Mouse (Mus musculus) hindbrain, postnatal 0 days (tissue): ENCODE measurements around the gene Slc9a3. TPM values are rescaled to one million over a fixed set of nuclear protein-coding genes. Genes with fewer than 3 reads are reported as not detected.

Experiments
- ATAC-seq: fragments of 200-750 bp; cut with Nextera tagmentation; 2 replicates; pipeline ENCODE4 v1.8.0; 2017; ENCODE audit warnings: mild to moderate bottlenecking, moderate TSS enrichment, moderate library complexity
- DNase-seq: peaks from one replicate; pipeline ENCODE4 v3.0.0-alpha.2; 2015; ENCODE audit warnings: low spot score
- H3K27ac ChIP-seq: fragments of 300-500 bp; sonication (generic); 2 replicates; pipeline ENCODE4 v1.5.1; 2014; ENCODE audit warnings: mild to moderate bottlenecking
- H3K27me3 ChIP-seq: fragments of 300-500 bp; sonication (generic); 2 replicates; pipeline ENCODE4 v1.6.1; 2014; ENCODE audit warnings: low read length, mixed read lengths; ENCODE audit not compliant: insufficient read depth
- H3K36me3 ChIP-seq: fragments of 300-500 bp; sonication (generic); 2 replicates; pipeline ENCODE4 v1.6.1; 2014; ENCODE audit warnings: low read length, mixed read lengths; ENCODE audit not compliant: insufficient read depth
- H3K4me1 ChIP-seq: fragments of 300-500 bp; sonication (generic); 2 replicates; pipeline ENCODE4 v1.6.1; 2014; ENCODE audit warnings: antibody characterized with exemption, low read length, mixed read lengths; ENCODE audit not compliant: insufficient read depth
- H3K4me2 ChIP-seq: fragments of 300-500 bp; sonication (generic); 2 replicates; pipeline ENCODE4 v1.6.1; 2014; ENCODE audit warnings: low read depth, mild to moderate bottlenecking, low read length, moderate library complexity, mixed read lengths
- H3K4me3 ChIP-seq: fragments of 300-500 bp; sonication (generic); 2 replicates; pipeline ENCODE4 v1.5.1; 2014; ENCODE audit warnings: low read length
- H3K9ac ChIP-seq: fragments of 300-500 bp; sonication (generic); replicated peaks from 2 replicates; pipeline ENCODE4 v1.6.1; 2014; ENCODE audit warnings: mild to moderate bottlenecking, low read length, moderate library complexity, mixed read lengths
- H3K9me3 ChIP-seq: fragments of 300-500 bp; sonication (generic); 2 replicates; pipeline ENCODE4 v1.6.1; 2016; ENCODE audit warnings: low read length, mixed read lengths
- CTCF ChIP-seq: IDR thresholded peaks from 2 replicates; pipeline ENCODE4 v1.5.1; 2016; ENCODE audit warnings: antibody characterized with exemption, control low read depth, low read depth
- WGBS: fragments of 180-500 bp; shearing (Covaris S2); extraction: QIAGEN DNeasy Blood & Tissue Kit; methylation state at CpG from one replicate; pipeline ENCODE4 v1.1.7; 2014; 5-methylcytosine and 5-hydroxymethylcytosine counted together
- polyA plus RNA-seq: library from polyadenylated mRNA; unstranded; fragments of >200 nt; fragmentation: Nextera tagmentation; extraction: Ambion mirVana; gene quantifications from 2 replicates; pipeline ENCODE4 v1.2.1, GENCODE M21; 2015
- total RNA-seq: library from RNA; depleted of rRNA; stranded (reverse); fragments of >200 nt; gene quantifications from 2 replicates; pipeline ENCODE4 v1.2.3, GENCODE M21; 2014

Gene Slc9a3
- total and polyA plus RNA-seq, 2 experiments from 2014 or later = 0.58 to 1.1 TPM

GRCm38 (mm10) chr13:74121795-74122330 lies 606 bp downstream of the Slc9a3 start:
- no peak overlapping the region for H3K9ac ChIP-seq
- WGBS = 40% methylated on average over 14 of the region's 14 CpGs
- no peaks in the 10 kb centered on the region for H3K36me3 ChIP-seq
- no peaks in the 10 kb centered on the region for H3K9me3 ChIP-seq
- TF ChIP-seq CTCF = no peak
- no peak overlapping the region for H3K27ac ChIP-seq
- DNase-seq (no peak), ATAC-seq (peak; percentile 42; the same call in 1 of the 2 replicates)
- peak overlapping the region; percentile 76 for H3K4me2 ChIP-seq
- H3K4me1 ChIP-seq = 0 out of 2 replicates have a peak, but pooled peaks cover 5% of the 10 kb centered on the region
- peaks cover 21% of the 10 kb centered on the region for H3K27me3 ChIP-seq
- H3K4me3 ChIP-seq = peak overlapping the region; percentile 39

GRCm38 (mm10) chr13:74122632-74123031 lies 1.4 kb downstream of the Slc9a3 start:
- 69% methylated on average over 3 of the region's 3 CpGs for WGBS
- ATAC-seq (no peak), DNase-seq (no peak)
- H3K4me1 ChIP-seq = 0 out of 2 replicates have a peak, but pooled peaks cover 5% of the 10 kb centered on the region
- H3K4me3 ChIP-seq = no peak overlapping the region
- H3K4me2 ChIP-seq = no peak overlapping the region
- H3K36me3 ChIP-seq = no peaks in the 10 kb centered on the region
- H3K9ac ChIP-seq = no peak overlapping the region
- H3K9me3 ChIP-seq = no peaks in the 10 kb centered on the region
- no peak for TF ChIP-seq CTCF
- no peak overlapping the region for H3K27ac ChIP-seq
- H3K27me3 ChIP-seq = peaks cover 21% of the 10 kb centered on the region

- DNase-seq = no peak
- no peak for ATAC-seq
- Histone ChIP-seq H3K4me1 (no peaks in the 10 kb centered on the region), H3K9ac (no peak overlapping the region), H3K27ac (no peak overlapping the region), H3K36me3 (no peaks in the 10 kb centered on the region), H3K4me3 (no peak overlapping the region), H3K9me3 (no peaks in the 10 kb centered on the region), H3K27me3 (peaks cover 10% of the 10 kb centered on the region; the same call in 1 of the 2 replicates), H3K4me2 (no peak overlapping the region)
- 67% methylated on average over 7 of the region's 7 CpGs for WGBS
- TF ChIP-seq CTCF = no peak
These were observed 6.3 kb downstream of the Slc9a3 start for GRCm38 (mm10) chr13:74127571-74127970.

- Histone ChIP-seq H3K4me2 (no peak overlapping the region), H3K4me1 (no peaks in the 10 kb centered on the region), H3K27ac (no peak overlapping the region), H3K36me3 (no peaks in the 10 kb centered on the region), H3K4me3 (no peak overlapping the region), H3K27me3 (no peaks in the 10 kb centered on the region), H3K9me3 (no peaks in the 10 kb centered on the region), H3K9ac (no peak overlapping the region)
- DNase-seq (no peak), ATAC-seq (no peak)
- 84% methylated on average over 6 of the region's 6 CpGs for WGBS
- no peak for TF ChIP-seq CTCF
These were observed 8.7 kb downstream of the Slc9a3 start for GRCm38 (mm10) chr13:74129909-74130308.

- 83% methylated on average over 7 of the region's 7 CpGs for WGBS
- Histone ChIP-seq H3K27ac (no peak overlapping the region), H3K4me1 (no peaks in the 10 kb centered on the region), H3K9me3 (no peaks in the 10 kb centered on the region), H3K4me2 (no peak overlapping the region), H3K4me3 (no peak overlapping the region), H3K9ac (no peak overlapping the region), H3K27me3 (no peaks in the 10 kb centered on the region), H3K36me3 (no peaks in the 10 kb centered on the region)
- TF ChIP-seq CTCF = no peak
- no peak for ATAC-seq
- DNase-seq = no peak
These were observed 17.8 kb downstream of the Slc9a3 start for GRCm38 (mm10) chr13:74138906-74139647.

GRCm38 (mm10) chr13:74140793-74141192 lies 19.5 kb downstream of the Slc9a3 start:
- H3K9me3 ChIP-seq = no peaks in the 10 kb centered on the region
- H3K27ac ChIP-seq = no peak overlapping the region
- 89% methylated on average over 6 of the region's 6 CpGs for WGBS
- no peak overlapping the region for H3K9ac ChIP-seq
- no peak for DNase-seq
- no peak for ATAC-seq
- H3K4me1 ChIP-seq = no peaks in the 10 kb centered on the region
- H3K4me3 ChIP-seq = no peak overlapping the region
- H3K4me2 ChIP-seq = no peak overlapping the region
- no peaks in the 10 kb centered on the region for H3K27me3 ChIP-seq
- no peak for TF ChIP-seq CTCF
- no peaks in the 10 kb centered on the region for H3K36me3 ChIP-seq

GRCm38 (mm10) chr13:74143282-74143681 lies 22.0 kb downstream of the Slc9a3 start:
- ATAC-seq = no peak
- Histone ChIP-seq H3K27me3 (no peaks in the 10 kb centered on the region), H3K4me3 (no peak overlapping the region)

More at GRCm38 (mm10) chr13:74143282-74143681, 22.0 kb downstream of the Slc9a3 start:
- TF ChIP-seq CTCF = no peak
- 69% methylated on average over 3 of the region's 3 CpGs for WGBS
- no peak for DNase-seq
- Histone ChIP-seq H3K4me2 (no peak overlapping the region), H3K36me3 (no peaks in the 10 kb centered on the region), H3K9ac (no peak overlapping the region), H3K9me3 (no peaks in the 10 kb centered on the region), H3K27ac (no peak overlapping the region), H3K4me1 (no peaks in the 10 kb centered on the region)
